Mouse (Mus musculus) bone marrow macrophage, adult 2 months (primary cell): ENCODE measurements around the gene Ssrp1. TPM values are rescaled to one million over a fixed set of nuclear protein-coding genes. Genes with fewer than 3 reads are reported as not detected.

Experiments
- H3K27ac ChIP-seq: 2 replicates; pipeline ENCODE4 v1.5.1; 2012; ENCODE audit warnings: low read depth, low read length; ENCODE audit not compliant: insufficient read depth
- H3K4me1 ChIP-seq: 2 replicates; pipeline ENCODE4 v1.6.1; 2012; ENCODE audit warnings: low read length; ENCODE audit not compliant: control insufficient read depth, insufficient read depth
- H3K4me3 ChIP-seq: 2 replicates; pipeline ENCODE4 v1.5.1; 2012; ENCODE audit warnings: mild to moderate bottlenecking, low read length, moderate library complexity; ENCODE audit not compliant: insufficient read depth
- CTCF ChIP-seq: IDR thresholded peaks from 2 replicates; pipeline ENCODE4 v1.5.1; 2012; ENCODE audit warnings: low read depth, mild to moderate bottlenecking, low read length, moderate library complexity
- POLR2A ChIP-seq: IDR thresholded peaks from 2 replicates; pipeline ENCODE4 v1.6.1; 2012; ENCODE audit warnings: mild to moderate bottlenecking, low read depth, low read length, borderline replicate concordance
- polyA plus RNA-seq: library from polyadenylated mRNA; stranded (reverse); fragments of >200 nt; gene quantifications from 2 replicates; pipeline ENCODE4 v1.2.4, GENCODE M21; 2012; ENCODE audit not compliant: missing spikeins, insufficient read depth, insufficient read length

Gene Ssrp1
- 96.1 and 96.7 TPM in 2 replicates for polyA plus RNA-seq

DNA sequence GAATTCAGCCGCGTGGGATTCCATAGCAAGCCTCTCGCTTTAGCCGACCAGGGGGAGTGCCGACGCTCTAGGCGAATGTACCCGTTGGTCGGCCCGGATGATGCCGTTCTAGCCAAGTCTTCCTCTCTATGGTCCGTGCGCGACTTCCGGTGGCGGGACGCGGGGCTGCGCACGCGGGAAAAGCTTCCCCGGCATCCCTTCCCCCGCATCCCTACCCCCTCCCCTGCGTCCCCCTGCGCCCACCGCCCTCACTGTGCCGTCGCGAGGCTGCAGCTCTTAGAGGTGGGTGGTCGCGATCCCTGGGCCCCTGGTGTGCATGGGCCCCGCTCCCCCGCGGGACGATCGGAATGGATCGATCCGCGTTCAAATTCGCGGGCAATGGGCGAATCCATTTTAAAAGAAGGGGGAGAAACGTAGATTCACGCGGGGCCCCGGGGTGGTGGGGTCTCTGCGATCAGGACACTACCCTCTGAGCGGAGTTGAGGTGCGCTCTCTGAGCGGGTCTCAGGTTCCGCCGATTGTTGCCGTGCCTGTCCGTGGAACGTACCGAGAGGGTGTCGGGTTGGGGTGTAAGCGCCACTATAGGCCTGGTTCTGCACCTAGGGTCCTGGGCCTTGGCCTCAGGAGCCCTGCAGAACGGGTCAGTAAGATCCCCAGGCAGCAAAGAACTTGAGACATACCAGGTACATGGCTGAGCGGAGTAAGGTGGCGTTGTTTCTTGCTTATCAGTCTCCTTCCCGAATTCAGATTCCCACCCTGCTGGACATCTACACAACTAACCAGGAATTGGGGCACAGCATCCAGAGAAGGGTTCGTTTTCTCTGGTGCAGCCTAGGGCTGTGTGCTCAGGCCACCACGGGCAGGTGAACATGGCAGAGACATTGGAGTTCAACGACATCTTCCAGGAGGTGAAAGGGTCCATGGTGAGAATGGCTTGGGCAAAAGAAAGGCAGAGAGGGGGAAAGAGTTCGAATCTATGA, at the start of gene Ssrp1, which contains the start of gene P2rx3:
TSS of gene Ssrp1 (plus strand) at position 188 of the 980 bp plus-strand sequence.
TSS of gene P2rx3 (minus strand) at position 416 of the 980 bp plus-strand sequence.
- Histone ChIP-seq H3K4me1 (peaks cover 9% of the 10 kb centered on the region), H3K4me3 (peak within 1 kb of the TSS; percentile 76), H3K27ac (peak within 1 kb of the TSS; percentile 15; the same call in 1 of the 2 replicates)
- TF ChIP-seq CTCF (no peak), POLR2A (no peak)

DNA sequence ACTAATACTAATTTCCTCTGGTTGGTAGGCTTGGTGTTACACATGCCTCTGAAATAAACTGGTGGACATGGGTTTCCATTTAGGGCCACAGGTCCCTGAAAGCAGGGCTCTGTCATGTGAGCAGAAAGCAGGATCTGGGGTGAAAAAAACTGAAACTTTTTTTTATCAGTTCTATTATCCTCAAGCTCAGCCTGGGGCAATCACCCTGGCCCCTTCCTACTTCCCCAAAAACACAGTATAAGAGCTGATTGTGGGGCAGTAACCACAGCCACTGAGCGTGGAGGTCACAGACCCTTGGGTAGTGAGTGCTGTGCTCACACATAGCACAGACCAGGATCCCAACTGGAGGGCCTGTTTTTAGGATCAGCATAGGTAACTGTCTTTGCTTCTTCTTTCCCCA, 49.1 kb upstream of the Ssrp1 start, which contains the start of gene Prg3:
TSS of gene Prg3 (plus strand) at position 286 of the 400 bp plus-strand sequence.
- H3K27ac ChIP-seq: no peak within 1 kb of the TSS
- no peak for TF ChIP-seq POLR2A
- TF ChIP-seq CTCF: no peak
- H3K4me1 ChIP-seq: no peaks in the 10 kb centered on the region
- no peak within 1 kb of the TSS for H3K4me3 ChIP-seq

DNA sequence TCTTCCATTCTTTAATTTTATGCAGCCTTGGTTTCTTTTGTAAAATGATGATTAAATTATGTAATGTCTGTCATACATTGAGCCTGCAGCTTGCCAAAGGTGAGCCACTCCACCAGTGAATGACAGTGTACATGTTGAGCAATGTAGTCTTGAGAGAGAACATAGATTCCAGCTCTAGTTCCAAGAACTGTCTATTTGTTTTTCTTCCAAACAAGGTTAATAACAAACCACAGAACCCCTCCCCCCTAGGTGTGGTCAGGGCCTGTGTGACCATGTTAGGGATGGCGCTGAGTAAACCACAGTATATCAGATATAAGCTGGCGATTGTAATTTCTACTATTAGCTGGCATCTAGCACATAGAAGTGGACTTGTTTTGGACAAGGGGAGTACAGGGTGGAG, 40.7 kb upstream of the Ssrp1 start:
- TF ChIP-seq CTCF: no peak
- no peak for TF ChIP-seq POLR2A
- Histone ChIP-seq H3K4me1 (peaks cover 11% of the 10 kb centered on the region), H3K27ac (no peak overlapping the region), H3K4me3 (no peak overlapping the region)

DNA sequence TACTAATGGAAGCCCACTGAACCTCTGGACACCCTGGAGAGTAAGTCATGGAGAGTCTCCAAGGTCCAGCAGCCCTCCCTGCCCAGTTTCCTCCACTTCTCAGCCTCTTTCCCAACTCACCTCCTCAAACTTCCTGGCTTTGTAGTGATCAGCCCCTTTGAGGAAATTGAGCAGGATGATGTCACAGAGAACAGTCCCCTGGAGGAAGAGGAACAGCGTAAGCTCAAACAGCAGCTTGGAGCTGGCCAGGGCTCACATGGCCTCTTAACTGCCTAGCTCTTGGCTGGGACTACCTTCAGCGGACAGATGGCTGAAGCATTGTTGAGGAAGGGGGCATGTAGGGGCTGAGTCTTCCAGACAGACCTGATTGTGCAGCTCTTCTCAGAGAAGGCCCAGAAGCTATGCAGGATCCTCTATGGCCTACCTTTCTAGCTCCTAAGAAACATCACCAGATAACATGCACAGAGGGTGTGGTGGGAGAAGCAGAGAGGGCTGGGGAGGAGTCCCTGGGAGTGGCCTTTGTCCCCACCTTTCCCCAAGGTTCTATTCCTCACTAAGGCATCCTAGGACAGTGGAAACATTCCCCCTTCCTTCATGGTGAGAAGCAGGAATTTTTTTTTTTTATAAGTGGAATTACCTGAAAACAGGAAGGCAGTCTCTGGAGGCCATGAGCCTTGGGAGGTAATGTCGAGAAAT, 37.4 kb upstream of the Ssrp1 start:
- TF ChIP-seq POLR2A (no peak), CTCF (no peak)
- Histone ChIP-seq H3K4me3 (no peak overlapping the region), H3K27ac (0 out of 2 replicates have a peak overlapping the region, but pooled peaks have one; percentile 21), H3K4me1 (peaks cover 11% of the 10 kb centered on the region)

DNA sequence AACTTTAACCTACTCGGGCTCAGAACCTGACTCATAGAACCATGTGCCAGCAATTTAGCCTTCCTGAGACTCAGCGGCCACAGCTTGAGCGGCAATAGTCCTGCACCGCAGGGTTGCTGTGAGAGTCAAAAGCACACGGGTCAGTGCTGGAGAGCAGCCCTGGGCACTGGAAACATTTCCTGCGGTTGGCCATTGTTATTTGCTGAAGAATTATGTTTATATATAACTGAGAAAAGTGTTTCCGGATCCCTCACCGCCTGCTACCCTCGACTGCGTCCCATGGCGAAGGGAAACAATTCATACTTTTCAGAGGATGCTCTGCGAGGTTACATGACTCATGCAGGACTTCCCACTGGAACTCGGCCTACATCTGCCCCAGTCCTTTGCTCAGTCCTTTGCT, 35.5 kb upstream of the Ssrp1 start:
- peaks cover 11% of the 10 kb centered on the region for H3K4me1 ChIP-seq

DNA sequence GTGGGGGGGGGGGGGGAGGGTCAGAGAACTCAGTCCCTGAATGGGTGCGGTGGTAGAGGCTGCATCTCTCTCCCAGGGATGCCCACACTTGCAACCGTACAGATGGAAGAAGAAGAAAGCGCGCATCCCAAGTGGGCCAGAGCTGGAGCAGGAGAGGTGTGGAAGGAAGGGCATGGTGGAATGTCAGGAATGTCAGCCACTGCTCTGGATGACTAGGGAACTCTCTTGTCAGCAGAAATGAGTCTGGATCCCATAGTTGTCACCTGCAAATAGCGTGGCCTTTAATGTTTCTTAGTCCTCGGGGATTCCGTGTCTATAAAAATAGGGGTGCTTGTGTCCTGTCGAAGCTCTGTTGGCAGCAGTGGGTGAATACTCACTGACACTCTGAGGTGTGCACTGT, 34.5 kb upstream of the Ssrp1 start:
- no peak overlapping the region for H3K27ac ChIP-seq
- TF ChIP-seq CTCF: no peak
- no peak for TF ChIP-seq POLR2A
- peaks cover 11% of the 10 kb centered on the region for H3K4me1 ChIP-seq
- no peak overlapping the region for H3K4me3 ChIP-seq

More for the DNA sequence above, 35.5 kb upstream of the Ssrp1 start:
- H3K27ac ChIP-seq: no peak overlapping the region
- TF ChIP-seq POLR2A (no peak), CTCF (no peak)
- no peak overlapping the region for H3K4me3 ChIP-seq

DNA sequence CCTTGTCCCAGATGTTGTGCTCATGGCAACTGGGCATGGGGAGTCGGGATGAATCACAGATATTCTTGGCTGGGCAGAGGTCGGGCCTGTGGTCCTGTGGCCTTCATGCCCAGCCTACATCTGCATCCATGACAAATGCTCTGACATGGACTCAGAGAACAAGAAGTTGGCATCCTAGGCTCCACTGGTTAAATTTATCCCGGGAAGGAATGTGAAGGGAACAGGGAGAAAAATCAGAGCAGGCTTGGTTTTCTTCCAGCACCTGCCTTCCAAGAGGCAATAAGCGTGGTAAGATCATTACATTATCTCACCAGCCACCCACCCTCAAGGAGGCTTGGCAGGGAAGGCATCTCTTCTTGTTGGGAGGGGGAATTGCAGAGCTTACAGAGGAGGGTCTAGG, 32.7 kb upstream of the Ssrp1 start:
- peaks cover 7% of the 10 kb centered on the region for H3K4me1 ChIP-seq

GRCm38 (mm10) chr2:85006600-85006999, 30.4 kb upstream of the Ssrp1 start:
- Histone ChIP-seq H3K4me3 (no peak overlapping the region), H3K27ac (no peak overlapping the region), H3K4me1 (no peaks in the 10 kb centered on the region)
- TF ChIP-seq CTCF (no peak), POLR2A (no peak)

More for the DNA sequence above, 32.7 kb upstream of the Ssrp1 start:
- no peak overlapping the region for H3K4me3 ChIP-seq
- TF ChIP-seq CTCF (no peak), POLR2A (no peak)
- no peak overlapping the region for H3K27ac ChIP-seq

- TF ChIP-seq POLR2A (no peak), CTCF (no peak)
- Histone ChIP-seq H3K4me1 (no peaks in the 10 kb centered on the region), H3K27ac (no peak overlapping the region), H3K4me3 (no peak overlapping the region)
These were observed 29.3 kb upstream of the Ssrp1 start for GRCm38 (mm10) chr2:85007729-85008128.

- no peak for TF ChIP-seq POLR2A
- Histone ChIP-seq H3K4me1 (no peaks in the 10 kb centered on the region), H3K27ac (no peak overlapping the region), H3K4me3 (no peak overlapping the region)
These were observed 27.8 kb upstream of the Ssrp1 start for GRCm38 (mm10) chr2:85009212-85009611.
